Mouse (Mus musculus) 416B (cell line): ENCODE results near the gene Mrpl34.

Experiments
- DNase-seq: peaks from one replicate; pipeline ENCODE4 v3.0.0; 2011; ENCODE audit warnings: low read depth

The Mrpl34 gene

DNA sequence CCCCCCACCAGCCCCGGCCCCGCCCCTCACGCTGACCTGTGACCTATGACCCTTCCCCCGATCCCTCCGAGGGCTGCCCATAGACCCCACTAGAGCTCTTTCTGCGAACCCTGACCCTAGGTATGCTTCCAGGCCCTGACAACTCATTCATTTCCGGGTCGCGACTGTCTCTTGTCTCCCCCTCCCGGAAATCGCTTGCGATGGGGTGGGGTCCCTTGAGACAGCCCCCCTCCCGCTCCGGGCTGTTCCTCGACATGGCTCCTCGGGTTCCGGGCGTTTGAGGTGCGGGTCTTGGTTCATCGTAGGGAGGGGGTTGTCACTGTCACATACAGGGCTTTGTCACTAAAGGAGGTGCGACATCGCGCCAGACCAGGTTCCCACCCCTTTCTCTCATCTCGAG is 4.7 kb downstream of the Mrpl34 start:
- DNase-seq = peak; percentile 42

DNA sequence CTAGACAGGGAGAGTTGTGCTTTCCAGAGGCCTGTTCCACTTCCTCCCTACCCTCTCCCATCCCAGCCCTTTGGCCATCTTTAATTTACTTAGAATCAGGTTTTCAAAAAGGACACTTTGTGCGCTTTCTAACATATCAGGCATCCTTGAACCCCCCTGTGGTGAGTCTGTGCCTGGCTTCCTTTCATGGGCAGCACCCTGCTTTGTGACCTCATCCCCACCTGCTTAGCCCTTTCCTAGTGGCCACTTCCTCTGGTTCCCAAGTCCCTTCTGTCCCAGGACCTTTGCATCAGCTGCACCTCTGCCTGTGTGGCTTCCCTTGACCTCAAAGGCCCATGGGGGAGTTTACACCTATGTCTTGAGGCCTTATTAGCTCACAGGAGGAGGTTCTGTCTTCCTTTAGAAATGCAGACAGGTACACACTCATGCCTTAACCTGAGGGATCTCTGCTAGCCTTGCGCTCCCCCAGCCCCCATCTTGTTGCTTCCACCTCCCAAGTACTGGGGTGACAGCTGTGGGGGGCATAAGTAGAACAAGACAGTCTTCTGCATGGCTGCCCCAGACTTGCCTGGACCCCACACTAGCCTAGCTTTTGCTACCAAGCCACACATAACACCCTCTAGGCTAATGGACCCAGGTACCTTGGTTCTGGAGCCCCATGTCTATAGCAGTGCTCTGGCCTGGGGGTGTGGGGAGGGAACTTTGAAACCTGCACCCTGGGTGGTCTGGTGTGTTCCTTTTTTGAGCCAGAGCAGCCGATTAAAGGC is 5.6 kb downstream of the Mrpl34 start:
- DNase-seq = no peak

DNA sequence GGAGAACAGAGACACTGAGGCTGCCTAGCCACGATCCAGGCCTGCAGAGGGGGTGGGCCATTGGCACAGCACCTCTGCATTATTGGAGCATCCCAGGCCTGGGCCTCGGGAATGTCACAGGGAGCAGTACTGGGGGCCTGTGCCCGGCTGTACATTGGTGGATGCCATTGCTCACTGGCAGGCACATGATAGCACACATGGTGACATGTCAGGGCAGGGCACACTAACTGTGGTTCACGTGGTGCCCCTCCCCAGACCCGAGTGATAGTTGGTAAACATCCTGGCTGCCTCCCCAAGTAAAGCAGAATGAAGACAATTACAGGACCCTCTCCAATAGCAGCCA is 6.1 kb downstream of the Mrpl34 start:
- DNase-seq = no peak

DNA sequence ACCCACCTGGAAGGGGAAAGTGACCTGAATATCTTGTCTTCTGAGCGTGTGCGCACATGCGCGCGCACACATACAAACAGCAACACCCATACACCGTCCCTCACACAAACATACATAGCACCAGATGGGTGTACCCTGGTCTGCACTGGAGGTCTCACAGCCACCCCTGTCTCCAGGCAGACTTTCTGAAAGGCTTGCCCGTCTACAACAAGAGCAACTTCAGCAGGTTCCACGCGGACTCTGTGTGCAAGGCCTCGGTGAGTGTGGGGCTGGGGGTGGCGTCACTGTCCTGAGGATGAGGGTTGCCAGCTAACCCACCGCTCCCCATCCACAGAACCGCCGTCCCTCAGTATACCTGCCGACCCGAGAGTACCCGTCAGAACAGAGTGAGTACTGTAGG is 7.1 kb downstream of the Mrpl34 start:
- DNase-seq = no peak

DNA sequence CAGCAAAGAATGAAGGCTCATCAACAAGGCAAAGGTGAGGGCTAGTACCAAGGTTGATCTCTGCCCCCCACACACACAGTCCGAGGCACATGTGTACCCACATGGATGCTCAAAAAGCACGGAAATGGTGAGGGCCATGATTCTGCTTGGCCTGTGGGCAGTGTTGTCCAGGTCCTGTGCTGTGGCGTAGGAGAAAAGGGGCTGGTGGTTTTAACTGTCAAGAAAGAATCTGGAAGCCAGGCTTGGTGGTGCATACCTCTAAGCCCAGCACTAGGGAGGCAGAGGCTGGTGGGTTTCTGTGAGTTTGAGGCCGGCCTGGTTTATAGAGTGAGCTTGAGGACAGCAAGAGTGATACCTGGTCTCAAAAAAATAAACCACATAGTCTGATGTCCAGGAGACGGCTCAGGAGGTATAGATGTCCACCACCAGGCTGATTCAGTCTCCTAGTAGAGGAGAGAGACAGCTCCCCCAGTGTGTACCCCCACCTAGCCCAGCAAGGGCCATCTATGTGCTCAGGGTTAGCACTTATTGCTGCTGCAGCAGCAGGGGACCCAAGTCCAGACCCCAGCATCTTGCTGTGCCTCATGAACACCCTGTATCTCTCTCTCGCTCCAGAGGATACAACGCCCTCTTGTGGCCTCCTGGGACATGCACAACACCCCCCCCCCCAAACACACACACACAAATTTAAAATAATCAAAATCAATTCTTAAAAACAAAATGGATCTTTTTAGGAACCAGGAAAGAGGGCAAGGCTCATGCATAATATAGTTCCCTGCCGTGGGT is 8.0 kb downstream of the Mrpl34 start:
- DNase-seq = peak; percentile 24

DNA sequence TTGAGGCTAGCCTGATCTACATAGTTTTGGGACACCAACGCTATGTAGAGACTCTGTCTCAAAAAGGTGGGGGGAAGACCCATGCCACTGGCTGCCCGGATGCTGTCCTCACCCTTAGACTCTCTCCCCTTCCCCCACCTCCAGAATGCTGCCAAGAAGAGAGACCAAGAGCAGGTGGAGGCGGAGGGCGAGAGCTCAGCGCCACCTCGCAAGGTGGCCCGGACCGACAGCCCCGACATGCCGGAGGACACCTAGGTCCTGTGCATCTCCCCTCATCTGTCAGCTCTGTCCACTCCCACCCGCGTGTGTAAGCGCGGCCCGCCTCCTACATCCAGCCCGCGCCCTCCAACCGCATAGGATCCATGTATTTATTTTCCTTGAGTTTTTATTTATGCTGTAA is 9.6 kb downstream of the Mrpl34 start:
- no peak for DNase-seq

DNA sequence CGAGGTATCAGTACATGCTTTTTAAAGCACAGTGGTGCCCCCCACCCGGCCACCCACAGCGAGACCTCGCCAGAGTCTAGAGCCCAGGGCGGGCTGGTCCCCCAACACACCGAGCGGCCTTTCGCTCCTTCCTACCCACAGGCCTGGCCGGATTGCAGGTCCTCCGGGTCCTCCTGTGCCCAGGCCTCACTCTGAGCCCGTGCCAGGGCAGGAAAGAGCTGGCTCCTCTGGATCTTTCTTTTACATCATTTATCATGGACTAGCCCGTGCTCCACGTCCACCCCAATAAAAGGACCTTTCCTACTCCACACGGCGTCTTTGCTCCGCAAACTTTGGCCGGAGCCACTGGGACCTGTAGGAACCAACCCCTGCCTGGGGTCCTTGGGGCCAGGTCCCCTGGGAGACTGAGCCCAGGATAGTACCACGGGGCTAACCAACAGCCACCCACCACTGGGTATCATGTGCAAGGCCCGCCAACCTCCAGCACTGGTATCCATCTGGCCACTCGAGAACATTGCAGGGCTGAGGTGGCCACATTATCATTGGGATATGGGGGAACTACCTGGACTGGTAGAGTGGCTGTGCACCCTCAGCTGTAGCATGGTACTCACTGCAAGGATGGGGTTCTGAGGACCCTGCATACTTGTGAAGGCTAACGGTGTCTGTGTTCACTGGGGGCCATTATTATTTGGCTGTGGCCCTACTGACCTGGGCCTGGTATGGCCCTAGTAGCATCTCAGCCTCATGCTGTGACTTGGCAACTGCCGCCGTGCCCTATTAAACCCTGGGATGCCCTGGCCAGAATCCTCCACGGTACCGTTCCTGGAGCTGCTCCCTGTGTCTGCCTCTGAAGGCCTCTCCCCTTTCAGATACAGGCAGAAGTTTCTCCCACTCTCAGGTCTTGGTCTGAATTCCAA is 10.3 kb downstream of the Mrpl34 start:
- no peak for DNase-seq

DNA sequence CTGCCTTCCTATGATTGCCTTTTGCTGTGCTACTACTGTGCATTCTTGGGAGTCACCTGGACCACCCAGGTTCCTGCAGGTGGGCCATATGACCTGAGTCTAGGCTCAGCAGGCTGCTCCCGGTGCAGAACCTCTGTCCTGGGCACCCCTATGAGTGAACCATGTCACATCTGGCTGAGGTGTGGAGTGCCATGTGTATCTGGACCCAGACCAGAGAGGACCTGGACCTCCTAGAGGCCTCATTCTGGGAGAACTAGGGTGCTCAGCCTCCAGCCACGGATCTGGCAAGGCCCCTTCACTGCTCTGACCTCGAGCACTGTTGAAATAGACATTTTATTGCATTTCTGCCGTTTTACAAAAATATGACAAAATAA is 10.9 kb downstream of the Mrpl34 start:
- no peak for DNase-seq

DNA sequence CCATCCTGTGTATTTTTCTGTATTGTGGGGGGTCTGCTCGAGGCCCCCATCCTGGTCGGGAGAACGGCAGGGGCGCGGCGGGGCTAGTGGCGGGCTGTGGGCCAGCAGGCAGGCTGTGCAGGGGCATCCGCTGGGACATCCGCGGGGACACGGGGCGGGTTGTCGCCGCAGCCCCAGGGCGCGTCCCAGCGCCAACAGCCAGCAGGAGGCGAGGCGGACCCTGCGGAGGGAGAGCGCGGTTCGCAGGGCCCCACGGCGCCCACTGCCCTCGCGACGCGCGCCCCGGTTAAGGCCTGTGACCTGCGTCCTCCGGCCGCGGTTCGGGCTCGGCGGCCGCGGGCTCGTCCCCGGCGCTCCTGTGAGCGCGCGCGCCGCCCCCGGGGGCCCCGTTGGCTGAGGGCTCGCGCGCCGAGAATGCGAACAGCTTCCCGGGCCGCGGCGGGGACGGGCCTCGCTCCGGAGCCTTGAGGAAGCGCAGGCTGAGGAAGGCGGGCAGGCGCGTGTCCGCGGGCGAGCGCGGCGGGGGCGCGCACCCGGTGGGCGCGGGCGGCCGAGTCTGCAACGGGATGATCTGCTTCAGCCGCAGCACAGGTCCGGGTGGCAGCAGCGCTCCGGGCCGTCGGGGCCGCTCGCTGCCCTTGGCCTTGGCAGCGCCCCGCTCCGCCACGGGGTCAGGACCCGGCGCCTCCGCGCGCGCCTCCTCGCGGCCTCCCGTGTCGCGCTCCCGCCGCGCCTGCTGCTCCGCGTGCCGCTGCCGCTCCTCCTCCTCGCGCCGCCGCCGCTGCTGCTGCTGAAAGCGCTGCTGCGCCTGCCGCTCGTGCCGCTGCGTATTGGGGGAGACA is 11.6 kb downstream of the Mrpl34 start:
- DNase-seq = peak; percentile 61

DNA sequence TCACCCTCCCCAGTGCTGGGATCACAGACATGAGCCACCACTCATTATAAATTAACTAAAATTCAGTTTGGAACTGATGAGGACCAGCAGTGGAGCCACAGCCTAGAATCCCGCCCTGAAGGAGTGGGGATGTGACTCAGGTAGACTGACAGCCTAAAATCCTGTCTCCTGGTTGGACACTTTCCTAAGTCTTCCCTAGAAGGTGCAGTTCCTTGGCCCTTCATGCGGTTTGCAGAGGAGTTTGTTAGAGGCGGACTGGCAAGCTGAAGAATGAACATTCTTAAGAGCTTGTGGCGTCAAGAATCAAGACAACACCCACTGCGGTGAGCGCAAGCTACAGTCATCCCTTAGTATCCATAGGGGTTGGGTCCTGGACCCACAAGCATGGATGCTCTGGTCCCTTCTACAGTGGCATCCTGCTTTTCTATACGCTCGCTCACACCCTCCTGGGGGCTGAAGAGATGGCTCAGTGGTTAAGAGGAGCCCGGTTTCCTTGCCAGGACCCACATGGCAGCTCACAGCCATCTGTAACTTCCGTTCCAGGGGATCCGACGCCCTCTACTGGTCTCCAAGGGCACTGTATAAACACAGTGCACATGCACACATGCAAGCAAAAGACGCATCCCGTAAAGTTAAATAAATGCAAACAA is 12.6 kb downstream of the Mrpl34 start:
- peak; percentile 77 for DNase-seq

DNA sequence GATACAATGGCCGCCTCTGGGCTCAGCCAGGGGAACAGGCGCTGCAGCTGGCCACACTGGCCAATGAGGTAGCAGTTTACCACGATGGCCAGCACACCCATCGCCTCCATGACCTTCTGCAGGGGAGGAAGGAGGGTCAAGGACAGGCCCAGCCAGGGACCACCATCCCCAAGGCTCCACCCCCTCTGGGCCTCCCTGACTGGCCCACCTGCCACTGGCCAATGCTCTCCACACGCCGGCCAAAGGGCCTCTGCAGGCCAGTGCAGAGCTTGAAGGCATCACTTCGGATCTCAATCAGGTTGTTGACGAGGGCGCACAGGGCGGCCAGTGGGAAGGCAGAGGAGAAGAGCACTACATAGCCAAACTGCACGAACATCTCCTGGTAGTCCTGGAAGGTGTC is 14.2 kb downstream of the Mrpl34 start:
- DNase-seq = no peak

DNA sequence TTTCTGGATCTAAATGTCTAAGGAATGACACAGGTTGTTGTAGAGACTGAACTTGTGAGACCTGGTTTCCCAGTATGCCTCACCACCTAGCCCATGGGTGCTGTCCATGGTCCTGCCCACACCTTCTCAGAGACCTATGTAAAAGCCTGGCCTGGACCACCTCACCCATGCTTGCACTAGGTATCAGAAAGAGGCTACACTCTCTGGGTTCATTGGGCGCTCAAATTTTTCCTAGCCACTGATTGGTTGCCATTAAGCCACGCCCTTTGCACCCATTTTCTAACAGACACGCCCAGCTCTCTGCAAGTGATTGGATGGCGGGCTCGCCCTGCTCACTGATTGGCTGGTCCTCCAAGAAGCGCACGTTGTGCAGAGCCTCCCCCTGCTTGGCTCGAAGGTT is 19.2 kb downstream of the Mrpl34 start:
- DNase-seq = peak; percentile 64

DNA sequence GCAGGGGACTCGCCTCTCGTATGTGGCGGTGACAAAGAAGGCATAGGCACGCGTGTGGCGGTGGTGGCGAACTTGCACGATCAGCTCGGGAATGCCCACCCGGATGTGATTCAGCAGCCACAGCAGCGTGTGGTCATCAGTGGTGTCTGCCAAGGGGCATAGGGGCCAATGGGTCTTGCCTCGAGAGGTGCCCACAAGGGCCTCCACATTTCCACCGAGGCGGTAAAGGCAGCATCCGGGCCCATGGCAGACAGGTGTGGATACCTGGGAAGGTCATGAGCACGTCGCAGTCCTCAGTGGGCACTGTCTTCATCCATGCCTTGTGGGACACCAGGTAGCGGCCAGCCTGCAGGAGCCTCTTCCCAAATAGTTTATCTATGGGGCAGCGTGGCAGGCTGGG is 20.0 kb downstream of the Mrpl34 start:
- DNase-seq = no peak

DNA sequence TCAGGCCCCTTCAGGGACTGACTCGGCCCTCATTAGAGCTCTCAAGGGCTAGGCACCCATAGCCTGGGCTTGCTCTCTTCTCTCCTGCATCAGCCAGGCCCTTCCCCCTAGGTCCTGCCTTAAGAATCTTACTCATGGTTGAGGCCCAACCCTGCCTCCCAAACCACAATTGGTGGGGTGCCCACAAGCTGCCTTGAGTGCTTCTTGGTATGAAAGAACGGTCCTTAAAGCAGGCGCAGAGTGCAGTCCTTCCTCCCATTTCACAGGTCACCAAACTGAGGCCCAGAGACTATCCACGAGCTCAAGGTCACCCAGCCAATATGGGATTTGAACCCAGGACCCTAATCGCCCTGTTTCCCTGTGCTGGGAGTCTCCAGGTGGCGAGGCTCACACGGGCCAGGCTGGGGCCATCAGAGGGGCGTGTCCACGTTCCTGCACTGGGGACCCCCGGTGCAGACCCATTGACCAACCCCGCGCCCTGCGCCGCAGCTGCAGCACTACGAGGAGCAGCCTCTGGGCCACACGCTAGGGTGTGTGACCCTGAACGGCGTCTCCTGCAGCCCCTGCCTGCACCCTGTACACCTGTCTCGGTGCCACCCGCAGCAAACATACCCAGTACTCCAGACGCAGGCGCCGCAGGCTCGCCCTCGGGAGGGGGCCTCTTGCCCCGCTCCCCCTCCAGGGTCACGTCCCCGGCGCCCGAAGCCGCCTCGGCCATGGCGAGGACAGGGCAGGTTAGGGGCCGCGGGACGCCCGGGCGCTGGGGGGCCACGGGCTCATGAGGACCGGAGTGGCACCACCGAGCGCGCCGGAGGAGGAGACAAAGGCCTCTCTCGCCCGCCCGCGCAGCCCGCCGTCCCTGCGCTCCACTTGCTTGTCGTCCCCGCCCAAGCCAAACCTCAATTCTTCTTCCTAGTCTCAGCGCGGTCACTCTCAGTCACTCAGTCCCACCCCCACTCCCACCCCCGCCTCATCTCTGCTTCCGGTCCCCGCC is 20.7 kb downstream of the Mrpl34 start, which contains the start of gene Ano8:
Ano8 (minus strand) TSS at position 822 of the 994 bp plus-strand sequence.
- DNase-seq = peak; percentile 86

DNA sequence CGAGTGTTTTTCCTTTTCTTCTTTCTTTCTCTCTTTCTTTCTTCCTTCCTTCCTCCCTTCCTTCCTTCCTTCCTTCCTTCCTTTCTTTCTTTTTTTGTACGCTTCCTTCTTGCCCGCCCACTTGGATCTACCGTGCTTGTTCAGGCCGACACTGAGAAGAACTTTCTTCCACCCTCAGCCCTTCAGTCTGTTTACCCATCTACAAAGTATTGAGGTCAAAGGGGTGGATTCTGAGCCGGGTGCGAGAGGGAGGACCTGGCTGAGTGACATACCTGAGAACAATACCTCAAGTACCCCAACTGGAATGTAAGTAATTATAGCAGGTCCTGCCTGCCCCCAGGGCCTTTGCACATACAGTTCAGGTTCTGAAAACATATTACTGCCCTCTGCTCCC is 21.4 kb downstream of the Mrpl34 start:
- peak; percentile 41 for DNase-seq

DNA sequence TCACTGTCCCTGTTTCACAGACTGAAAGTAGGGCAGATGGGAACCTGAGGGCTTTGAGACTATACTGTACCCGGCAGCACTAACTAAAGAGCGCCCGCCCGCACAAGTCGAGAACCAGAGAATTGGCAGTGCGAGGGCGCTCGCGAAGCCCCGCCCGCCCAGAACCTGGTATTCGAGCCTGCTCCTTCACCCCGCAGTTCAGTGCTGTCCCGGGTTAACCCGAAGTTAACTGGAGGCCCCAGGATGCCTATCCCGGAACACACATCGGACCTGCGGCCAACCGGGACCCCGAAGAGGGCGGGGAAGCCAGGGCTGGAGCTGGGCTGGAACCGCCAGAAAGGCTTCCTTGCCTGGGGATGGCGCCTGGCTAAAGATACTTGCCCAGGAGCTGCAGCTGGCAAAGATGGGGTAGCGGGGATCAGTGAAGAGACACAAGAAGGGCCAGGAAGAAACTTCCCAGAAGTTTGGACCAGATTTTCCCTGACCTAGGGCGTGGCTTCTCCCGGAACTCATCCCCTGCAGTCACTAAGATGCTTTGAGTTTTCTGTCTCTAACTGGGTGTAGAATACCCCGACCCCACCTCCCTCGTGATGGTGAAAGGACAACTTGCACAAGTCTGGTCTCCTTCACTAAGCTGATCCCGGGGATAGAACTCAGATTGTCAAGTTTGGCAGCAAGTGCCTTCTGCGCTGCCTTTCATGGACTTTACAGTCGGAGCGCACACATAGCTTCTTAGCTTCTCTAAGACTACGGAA is 23.1 kb downstream of the Mrpl34 start, which contains the start of gene Gtpbp3:
Gtpbp3 (plus strand) TSS at position 413 of the 755 bp plus-strand sequence.
- DNase-seq = peak; percentile 85

DNA sequence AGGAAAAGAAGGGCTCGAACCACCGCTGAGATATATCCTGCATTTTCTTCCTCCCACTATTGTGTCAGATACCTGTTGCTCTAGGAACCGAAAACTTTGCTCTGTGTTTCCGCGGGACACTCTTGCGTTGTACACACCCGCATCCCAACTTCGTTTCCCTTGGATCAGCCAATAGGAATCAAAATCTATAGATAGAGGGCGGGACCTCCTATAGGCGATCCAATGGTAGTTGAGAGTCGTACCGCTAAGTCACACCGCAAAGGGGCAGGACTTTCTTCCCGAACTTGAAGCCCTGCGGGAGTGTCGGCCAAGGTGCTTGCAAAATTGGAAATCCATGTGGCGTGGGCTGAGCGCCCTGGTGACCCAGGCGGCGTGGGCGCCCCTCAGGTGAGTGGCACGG is 23.7 kb downstream of the Mrpl34 start:
- peak; percentile 98 for DNase-seq

DNA sequence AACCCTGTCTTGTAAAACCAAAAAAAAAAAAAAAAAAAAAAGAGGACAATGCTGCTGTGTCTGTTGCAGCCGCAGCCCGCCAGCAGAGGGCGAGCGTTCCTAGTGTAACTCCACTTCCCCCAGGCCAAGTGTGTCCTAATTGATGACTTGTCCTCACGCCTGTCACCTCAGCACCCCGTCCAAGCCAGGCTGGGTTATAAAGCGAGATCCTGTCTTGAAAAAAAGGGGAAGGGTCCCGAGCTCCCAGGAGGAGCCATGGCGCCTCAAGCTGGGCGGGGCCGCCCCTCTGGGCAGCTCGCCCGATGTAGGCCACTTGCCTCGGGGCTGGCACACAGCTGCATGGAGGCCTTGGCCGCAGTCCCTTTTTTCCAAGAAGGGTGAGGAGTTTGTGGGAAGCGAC is 30.3 kb downstream of the Mrpl34 start:
- peak; percentile 88 for DNase-seq

DNA sequence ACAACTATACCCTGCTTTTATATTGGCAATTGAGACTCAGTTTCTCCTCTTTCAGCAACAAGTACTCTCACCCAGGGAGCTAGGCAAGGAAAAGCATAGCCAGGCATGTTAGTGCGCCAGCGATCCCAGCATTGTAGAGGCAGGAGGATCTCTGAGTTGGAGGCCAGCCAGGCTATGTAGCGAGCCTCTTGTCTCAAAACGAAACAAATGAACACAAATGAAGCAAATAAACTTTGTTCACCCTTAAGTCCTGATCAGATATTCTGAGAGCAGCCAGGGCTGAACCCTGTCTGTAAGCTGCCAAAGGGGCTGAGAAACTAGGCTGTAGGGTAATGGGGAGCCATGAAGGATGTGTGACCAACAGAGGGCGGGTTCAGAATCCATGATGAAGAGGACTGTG is 31.1 kb downstream of the Mrpl34 start:
- DNase-seq = no peak
